Mouse (Mus musculus) midbrain, embryonic 13.5 days (tissue): ENCODE data around the gene Ppm1d. TPM values are rescaled to one million over a fixed set of nuclear protein-coding genes. Genes with fewer than 3 reads are reported as not detected.
A peak's percentile ranks its signal among the peaks of the same experiment; 100 is the strongest.

Experiments used
- ATAC-seq: fragments of 200-750 bp; cut with Nextera tagmentation; 2 replicates; pipeline ENCODE4 v1.8.0; 2017; ENCODE audit warnings: mild to moderate bottlenecking, moderate TSS enrichment, moderate library complexity
- H3K27ac ChIP-seq: fragments of 300-500 bp; sonication (generic); 2 replicates; pipeline ENCODE4 v1.5.1; 2015; ENCODE audit warnings: inconsistent platforms, mild to moderate bottlenecking, moderate library complexity
- H3K27me3 ChIP-seq: fragments of 300-500 bp; sonication (generic); 2 replicates; pipeline ENCODE4 v1.6.1; 2015; ENCODE audit warnings: mild to moderate bottlenecking, inconsistent platforms
- H3K36me3 ChIP-seq: fragments of 300-500 bp; sonication (generic); 2 replicates; pipeline ENCODE4 v1.6.1; 2015; ENCODE audit warnings: mild to moderate bottlenecking, inconsistent platforms
- H3K4me1 ChIP-seq: fragments of 300-500 bp; sonication (generic); replicated peaks from 2 replicates; pipeline ENCODE4 v1.6.1; 2015; ENCODE audit warnings: inconsistent platforms
- H3K4me2 ChIP-seq: fragments of 300-500 bp; sonication (generic); replicated peaks from 2 replicates; pipeline ENCODE4 v1.6.1; 2015; ENCODE audit warnings: moderate library complexity, mild to moderate bottlenecking, inconsistent platforms
- H3K4me3 ChIP-seq: fragments of 300-500 bp; sonication (generic); replicated peaks from 2 replicates; pipeline ENCODE4 v1.5.1; 2015; ENCODE audit warnings: mild to moderate bottlenecking, inconsistent platforms
- H3K9ac ChIP-seq: fragments of 300-500 bp; sonication (generic); replicated peaks from 2 replicates; pipeline ENCODE4 v1.6.1; 2015; ENCODE audit warnings: mild to moderate bottlenecking, inconsistent platforms
- H3K9me3 ChIP-seq: fragments of 300-500 bp; sonication (generic); 2 replicates; pipeline ENCODE4 v1.6.1; 2016; ENCODE audit warnings: mild to moderate bottlenecking, inconsistent platforms
- WGBS: fragments of 180-500 bp; shearing (Covaris S2); methylation state at CpG from one replicate; pipeline ENCODE4 v1.1.7; 2015; 5-methylcytosine and 5-hydroxymethylcytosine counted together
- polyA plus RNA-seq: library from polyadenylated mRNA; unstranded; fragments of >200 nt; fragmentation: Nextera tagmentation; extraction: Ambion mirVana; gene quantifications from 2 replicates; pipeline ENCODE4 v1.2.1, GENCODE M21; 2015

The Ppm1d gene
- polyA plus RNA-seq, 1 experiment from 2014 or later = 22.8 TPM

GRCm38 (mm10) chr11:85301836-85302235 is 9.2 kb upstream of the Ppm1d start:
- Histone ChIP-seq H3K4me1 (no peaks in the 10 kb centered on the region), H3K9ac (no peak overlapping the region), H3K4me2 (no peak overlapping the region), H3K27me3 (no peaks in the 10 kb centered on the region), H3K27ac (no peak overlapping the region), H3K36me3 (no peaks in the 10 kb centered on the region), H3K4me3 (no peak overlapping the region), H3K9me3 (no peaks in the 10 kb centered on the region)
- ATAC-seq = no peak
- 81% methylated on average over 2 of the region's 2 CpGs for WGBS

- Histone ChIP-seq H3K9ac (no peak overlapping the region), H3K27me3 (no peaks in the 10 kb centered on the region), H3K9me3 (no peaks in the 10 kb centered on the region), H3K4me3 (no peak overlapping the region), H3K27ac (no peak overlapping the region), H3K4me1 (peaks cover 5% of the 10 kb centered on the region; the same call in 1 of the 2 replicates), H3K4me2 (no peak overlapping the region), H3K36me3 (no peaks in the 10 kb centered on the region)
- no peak for ATAC-seq
- WGBS = 70% methylated on average over 4 of the region's 4 CpGs
These were observed 4.3 kb upstream of the Ppm1d start for GRCm38 (mm10) chr11:85306577-85307260.

GRCm38 (mm10) chr11:85308799-85309198 is 2.2 kb upstream of the Ppm1d start:
- no peak overlapping the region for H3K27ac ChIP-seq

GRCm38 (mm10) chr11:85310407-85310712 is 684 bp upstream of the Ppm1d start:
- Histone ChIP-seq H3K4me3 (peak overlapping the region; percentile 97), H3K4me1 (peaks cover 33% of the 10 kb centered on the region), H3K9me3 (no peaks in the 10 kb centered on the region), H3K27me3 (no peaks in the 10 kb centered on the region), H3K27ac (peak overlapping the region; percentile 72; the same call in 1 of the 2 replicates), H3K36me3 (peaks cover 4% of the 10 kb centered on the region), H3K9ac (peak overlapping the region; percentile 67), H3K4me2 (peak overlapping the region; percentile 91)
- WGBS = 2% methylated on average over 15 of the region's 15 CpGs
- ATAC-seq = no peak

More at GRCm38 (mm10) chr11:85308799-85309198, 2.2 kb upstream of the Ppm1d start:
- Histone ChIP-seq H3K4me2 (no peak overlapping the region), H3K4me3 (no peak overlapping the region), H3K27me3 (no peaks in the 10 kb centered on the region), H3K4me1 (peaks cover 22% of the 10 kb centered on the region), H3K9ac (no peak overlapping the region), H3K9me3 (no peaks in the 10 kb centered on the region), H3K36me3 (no peaks in the 10 kb centered on the region)
- ATAC-seq = no peak
- 81% methylated on average over 2 of the region's 2 CpGs for WGBS

- Histone ChIP-seq H3K27me3 (no peaks in the 10 kb centered on the region), H3K4me1 (peaks cover 33% of the 10 kb centered on the region), H3K9ac (peak overlapping the region; percentile 91), H3K27ac (peak overlapping the region; percentile 91), H3K4me3 (peak overlapping the region; percentile 97), H3K9me3 (no peaks in the 10 kb centered on the region), H3K4me2 (peak overlapping the region; percentile 91), H3K36me3 (peaks cover 7% of the 10 kb centered on the region)
- ATAC-seq = peak; percentile 25
- under 1% methylated on average over 54 of the region's 56 CpGs for WGBS
These were observed 824 bp downstream of the Ppm1d start for GRCm38 (mm10) chr11:85311645-85312490.

- H3K27me3 ChIP-seq = no peaks in the 10 kb centered on the region
- no peak overlapping the region for H3K27ac ChIP-seq
- 35% methylated on average over 2 of the region's 2 CpGs for WGBS
- H3K4me3 ChIP-seq = peak overlapping the region; percentile 97
- H3K4me1 ChIP-seq = peaks cover 33% of the 10 kb centered on the region
- H3K9me3 ChIP-seq = no peaks in the 10 kb centered on the region
- no peak for ATAC-seq
- H3K4me2 ChIP-seq = peak overlapping the region; percentile 91
- peak overlapping the region; percentile 91; the same call in 1 of the 2 replicates for H3K9ac ChIP-seq
- peaks cover 7% of the 10 kb centered on the region for H3K36me3 ChIP-seq
These were observed 1.8 kb downstream of the Ppm1d start for GRCm38 (mm10) chr11:85312818-85313217.

- no peaks in the 10 kb centered on the region for H3K9me3 ChIP-seq
- H3K4me2 ChIP-seq = peak overlapping the region; percentile 91
- H3K9ac ChIP-seq = peak overlapping the region; percentile 91; the same call in 1 of the 2 replicates
- 83% methylated on average over 3 of the region's 3 CpGs for WGBS
- ATAC-seq = no peak
- peaks cover 33% of the 10 kb centered on the region for H3K4me1 ChIP-seq
- no peak overlapping the region for H3K27ac ChIP-seq
- H3K4me3 ChIP-seq = peak overlapping the region; percentile 97
- no peaks in the 10 kb centered on the region for H3K27me3 ChIP-seq
- peaks cover 7% of the 10 kb centered on the region for H3K36me3 ChIP-seq
These were observed 2.3 kb downstream of the Ppm1d start for GRCm38 (mm10) chr11:85313361-85313760.

GRCm38 (mm10) chr11:85323567-85324330 is 12.7 kb downstream of the Ppm1d start:
- H3K4me1 ChIP-seq = no peaks in the 10 kb centered on the region
- ATAC-seq = no peak
- no peaks in the 10 kb centered on the region for H3K9me3 ChIP-seq
- no peaks in the 10 kb centered on the region for H3K27me3 ChIP-seq
- H3K36me3 ChIP-seq = peaks cover 8% of the 10 kb centered on the region
- no peak overlapping the region for H3K4me3 ChIP-seq
- no peak overlapping the region for H3K9ac ChIP-seq
- no peak overlapping the region for H3K4me2 ChIP-seq
- WGBS = 82% methylated on average over 9 of the region's 9 CpGs
- H3K27ac ChIP-seq = no peak overlapping the region

GRCm38 (mm10) chr11:85328717-85329116 is 17.7 kb downstream of the Ppm1d start:
- Histone ChIP-seq H3K9me3 (no peaks in the 10 kb centered on the region), H3K9ac (no peak overlapping the region), H3K27me3 (no peaks in the 10 kb centered on the region), H3K36me3 (peaks cover 39% of the 10 kb centered on the region), H3K4me3 (no peak overlapping the region), H3K4me1 (no peaks in the 10 kb centered on the region), H3K4me2 (no peak overlapping the region), H3K27ac (no peak overlapping the region)
- 95% methylated on average over 3 of the region's 3 CpGs for WGBS
- ATAC-seq = no peak

- peaks cover 44% of the 10 kb centered on the region for H3K36me3 ChIP-seq
- no peak overlapping the region for H3K27ac ChIP-seq
- H3K4me1 ChIP-seq = no peaks in the 10 kb centered on the region
- no peak overlapping the region for H3K4me2 ChIP-seq
- H3K27me3 ChIP-seq = no peaks in the 10 kb centered on the region
- no peak overlapping the region for H3K9ac ChIP-seq
- no peaks in the 10 kb centered on the region for H3K9me3 ChIP-seq
- ATAC-seq = no peak
- H3K4me3 ChIP-seq = no peak overlapping the region
- 91% methylated on average over 7 of the region's 7 CpGs for WGBS
These were observed 18.3 kb downstream of the Ppm1d start for GRCm38 (mm10) chr11:85329167-85329894.

GRCm38 (mm10) chr11:85334778-85335177 is 23.7 kb downstream of the Ppm1d start:
- ATAC-seq = no peak
- Histone ChIP-seq H3K27me3 (no peaks in the 10 kb centered on the region), H3K4me3 (no peak overlapping the region), H3K36me3 (peaks cover 59% of the 10 kb centered on the region), H3K4me2 (no peak overlapping the region), H3K9ac (no peak overlapping the region), H3K4me1 (no peaks in the 10 kb centered on the region), H3K9me3 (no peaks in the 10 kb centered on the region), H3K27ac (no peak overlapping the region)
- WGBS = 49% methylated on average over 4 of the region's 4 CpGs
